Mouse (Mus musculus): Measurements from ENCODE around the gene St5. TPM values are rescaled to one million over a fixed set of nuclear protein-coding genes. Genes with fewer than 3 reads are reported as not detected.

The St5 gene
- total RNA-seq, 1 experiment = 25.6 TPM

GRCm38 (mm10) chr7:109707023-109707785, 3.8 kb upstream of the St5 start:
- H3K27ac ChIP-seq (ENCODE audit: insufficient read depth, low read depth, low read length, poor library complexity, severe bottlenecking) = no peak overlapping the region
- TF ChIP-seq ZC3H11A (IDR thresholded peaks at IDR 0.05; ENCODE audit: borderline replicate concordance, low read depth, low read length) (peak; percentile 20; the same call in 1 of the 2 replicates), MAFK (IDR thresholded peaks at IDR 0.05; ENCODE audit: insufficient read depth, low read depth, low read length) (no peak), CHD2 (IDR thresholded peaks at IDR 0.05; ENCODE audit: low read depth, low read length) (no peak), ZNF384 (IDR thresholded peaks at IDR 0.05; ENCODE audit: low read depth, low read length) (no peak), HCFC1 (IDR thresholded peaks at IDR 0.05; ENCODE audit: borderline replicate concordance, insufficient read depth, low read length) (no peak)
- no peak for DNase-seq (ENCODE audit: low read depth, low spot score)

GRCm38 (mm10) chr7:109704461-109704860, 1.1 kb upstream of the St5 start:
- no peak overlapping the region for H3K27ac ChIP-seq (ENCODE audit: insufficient read depth, low read depth, low read length, poor library complexity, severe bottlenecking)
- peak overlapping the region; percentile 82 to 89 for H3K4me3 ChIP-seq (ENCODE audit: insufficient read depth in 1 of 2, low read depth in 1 of 2, low read length in 2 of 2, poor library complexity in 1 of 2, severe bottlenecking in 1 of 2)
- peaks cover 6% of the 10 kb centered on the region for H3K36me3 ChIP-seq (ENCODE audit: control insufficient read depth, insufficient read depth, low read length, poor library complexity, severe bottlenecking)
- H3K4me1 ChIP-seq (ENCODE audit: control insufficient read depth in 2 of 2, insufficient read depth in 2 of 2, low read length in 2 of 2, poor library complexity in 1 of 2) = peaks cover 3 to 4% of the 10 kb centered on the region in 2 experiments; a peak in 2 of 4 replicates
- TF ChIP-seq CHD2 (IDR thresholded peaks at IDR 0.05; ENCODE audit: low read depth, low read length) (no peak), ZNF384 (IDR thresholded peaks at IDR 0.05; ENCODE audit: low read depth, low read length) (no peak), ZC3H11A (IDR thresholded peaks at IDR 0.05; ENCODE audit: borderline replicate concordance, low read depth, low read length) (no peak), MAFK (IDR thresholded peaks at IDR 0.05; ENCODE audit: insufficient read depth, low read depth, low read length) (no peak), HCFC1 (IDR thresholded peaks at IDR 0.05; ENCODE audit: borderline replicate concordance, insufficient read depth, low read length) (no peak)
- in situ Hi-C loops (cut with MboI; ENCODE audit: low sequenced_read_pairs in 2 of 2, unreplicated experiment in 2 of 2) = no loop called here
- peak overlapping the region; percentile 86; the same call in 1 of the 2 replicates for H3K9ac ChIP-seq (ENCODE audit: insufficient read depth, low read depth, low read length, poor library complexity, severe bottlenecking)
- no peaks in the 10 kb centered on the region; the same call in 1 of the 2 replicates for H3K9me3 ChIP-seq (ENCODE audit: control insufficient read depth, insufficient read depth, low read depth, low read length)
- no peak for DNase-seq (ENCODE audit: low read depth, low spot score)

More at GRCm38 (mm10) chr7:109707023-109707785, 3.8 kb upstream of the St5 start:
- Histone ChIP-seq H3K9ac (ENCODE audit: insufficient read depth, low read depth, low read length, poor library complexity, severe bottlenecking) (no peak overlapping the region), H3K36me3 (ENCODE audit: control insufficient read depth, insufficient read depth, low read length, poor library complexity, severe bottlenecking) (peaks cover 14% of the 10 kb centered on the region), H3K4me3 (ENCODE audit: insufficient read depth in 1 of 2, low read depth in 1 of 2, low read length in 2 of 2, poor library complexity in 1 of 2, severe bottlenecking in 1 of 2) (no peak overlapping the region), H3K9me3 (ENCODE audit: control insufficient read depth, insufficient read depth, low read depth, low read length) (no peaks in the 10 kb centered on the region), H3K4me1 (ENCODE audit: control insufficient read depth in 2 of 2, insufficient read depth in 2 of 2, low read length in 2 of 2, poor library complexity in 1 of 2) (peaks cover 3 to 4% of the 10 kb centered on the region in 2 experiments; a peak in 2 of 4 replicates)
- in situ Hi-C loops (cut with MboI; ENCODE audit: low sequenced_read_pairs in 2 of 2, unreplicated experiment in 2 of 2) = no loop called here

- TF ChIP-seq ZNF384 (IDR thresholded peaks at IDR 0.05; ENCODE audit: low read depth, low read length) = no peak
- no peak for TF ChIP-seq ZC3H11A (IDR thresholded peaks at IDR 0.05; ENCODE audit: borderline replicate concordance, low read depth, low read length)
- TF ChIP-seq MAFK (IDR thresholded peaks at IDR 0.05; ENCODE audit: insufficient read depth, low read depth, low read length) = no peak
- no peak for TF ChIP-seq HCFC1 (IDR thresholded peaks at IDR 0.05; ENCODE audit: borderline replicate concordance, insufficient read depth, low read length)
- TF ChIP-seq CHD2 (IDR thresholded peaks at IDR 0.05; ENCODE audit: low read depth, low read length) = no peak
- DNase-seq (ENCODE audit: low read depth, low spot score) = no peak
- peaks cover 3 to 4% of the 10 kb centered on the region in 2 experiments; a peak in 2 of 4 replicates for H3K4me1 ChIP-seq (ENCODE audit: control insufficient read depth in 2 of 2, insufficient read depth in 2 of 2, low read length in 2 of 2, poor library complexity in 1 of 2)
- peak overlapping the region; percentile 82 to 89 for H3K4me3 ChIP-seq (ENCODE audit: insufficient read depth in 1 of 2, low read depth in 1 of 2, low read length in 2 of 2, poor library complexity in 1 of 2, severe bottlenecking in 1 of 2)
- in situ Hi-C loops (cut with MboI; ENCODE audit: low sequenced_read_pairs in 2 of 2, unreplicated experiment in 2 of 2) = no loop called here
- H3K27ac ChIP-seq (ENCODE audit: insufficient read depth, low read depth, low read length, poor library complexity, severe bottlenecking) = peak overlapping the region; percentile 45; the same call in 1 of the 2 replicates
- H3K36me3 ChIP-seq (ENCODE audit: control insufficient read depth, insufficient read depth, low read length, poor library complexity, severe bottlenecking) = peaks cover 5% of the 10 kb centered on the region
- H3K9me3 ChIP-seq (ENCODE audit: control insufficient read depth, insufficient read depth, low read depth, low read length) = no peaks in the 10 kb centered on the region; the same call in 1 of the 2 replicates
- peak overlapping the region; percentile 86 for H3K9ac ChIP-seq (ENCODE audit: insufficient read depth, low read depth, low read length, poor library complexity, severe bottlenecking)
These were observed 592 bp upstream of the St5 start for GRCm38 (mm10) chr7:109704016-109704377.

- H3K36me3 ChIP-seq (ENCODE audit: control insufficient read depth, insufficient read depth, low read length, poor library complexity, severe bottlenecking) = peaks cover 2% of the 10 kb centered on the region; the same call in 1 of the 2 replicates
- no peak for DNase-seq (ENCODE audit: low read depth, low spot score)
- no peak overlapping the region for H3K27ac ChIP-seq (ENCODE audit: insufficient read depth, low read depth, low read length, poor library complexity, severe bottlenecking)
- peaks cover 3 to 9% of the 10 kb centered on the region in 2 experiments; a peak in 2 of 4 replicates for H3K4me1 ChIP-seq (ENCODE audit: control insufficient read depth in 2 of 2, insufficient read depth in 2 of 2, low read length in 2 of 2, poor library complexity in 1 of 2)
- H3K4me3 ChIP-seq (ENCODE audit: insufficient read depth in 1 of 2, low read depth in 1 of 2, low read length in 2 of 2, poor library complexity in 1 of 2, severe bottlenecking in 1 of 2) = peak overlapping the region; percentile 64 to 89
- no peak for TF ChIP-seq ZNF384 (IDR thresholded peaks at IDR 0.05; ENCODE audit: low read depth, low read length)
- no peak for TF ChIP-seq CHD2 (IDR thresholded peaks at IDR 0.05; ENCODE audit: low read depth, low read length)
- no peak for TF ChIP-seq HCFC1 (IDR thresholded peaks at IDR 0.05; ENCODE audit: borderline replicate concordance, insufficient read depth, low read length)
- TF ChIP-seq MAFK (IDR thresholded peaks at IDR 0.05; ENCODE audit: insufficient read depth, low read depth, low read length) = no peak
- TF ChIP-seq ZC3H11A (IDR thresholded peaks at IDR 0.05; ENCODE audit: borderline replicate concordance, low read depth, low read length) = no peak
- no peaks in the 10 kb centered on the region; the same call in 1 of the 2 replicates for H3K9me3 ChIP-seq (ENCODE audit: control insufficient read depth, insufficient read depth, low read depth, low read length)
- H3K9ac ChIP-seq (ENCODE audit: insufficient read depth, low read depth, low read length, poor library complexity, severe bottlenecking) = 0 out of 2 replicates have a peak overlapping the region, but pooled peaks have one; percentile 30
- in situ Hi-C loops (cut with MboI; ENCODE audit: low sequenced_read_pairs in 2 of 2, unreplicated experiment in 2 of 2) = no loop called here
These were observed 684 bp downstream of the St5 start for GRCm38 (mm10) chr7:109702721-109703120.
